Mouse (Mus musculus) ES-Bruce4 (cell line): ENCODE measurements around the gene Spout1. TPM values are rescaled to one million over a fixed set of nuclear protein-coding genes. Genes with fewer than 3 reads are reported as not detected.

Experiments
- H3K27ac ChIP-seq: 2 replicates; pipeline ENCODE4 v1.5.1; 2012; ENCODE audit warnings: low read length, inconsistent platforms; ENCODE audit not compliant: insufficient read depth
- H3K27me3 ChIP-seq: 2 replicates; pipeline ENCODE4 v1.6.1; 2012; ENCODE audit warnings: mild to moderate bottlenecking, low read length, inconsistent platforms; ENCODE audit not compliant: control insufficient read depth, poor library complexity, insufficient read depth, severe bottlenecking
- H3K36me3 ChIP-seq: 2 replicates; pipeline ENCODE4 v1.6.1; 2012; ENCODE audit warnings: inconsistent platforms, mild to moderate bottlenecking, low read length, moderate library complexity; ENCODE audit not compliant: control insufficient read depth, poor library complexity, insufficient read depth, severe bottlenecking
- H3K4me1 ChIP-seq: one replicate; pipeline ENCODE4 v1.8.1; 2011; ENCODE audit warnings: low read length; ENCODE audit not compliant: control insufficient read depth, insufficient read depth
- H3K4me3 ChIP-seq: 2 replicates; pipeline ENCODE4 v1.5.1; 2011; ENCODE audit warnings: low read depth, mild to moderate bottlenecking, low read length
- H3K9ac ChIP-seq: 2 replicates; pipeline ENCODE4 v1.6.1; 2012; ENCODE audit warnings: low read depth, mild to moderate bottlenecking, inconsistent platforms; ENCODE audit not compliant: poor library complexity, severe bottlenecking
- H3K9me3 ChIP-seq: replicated peaks from 2 replicates; pipeline ENCODE4 v1.6.1; 2012; ENCODE audit warnings: mild to moderate bottlenecking, low read length, inconsistent platforms; ENCODE audit not compliant: control insufficient read depth, poor library complexity, insufficient read depth, severe bottlenecking
- CTCF ChIP-seq: IDR thresholded peaks from one replicate; pipeline ENCODE4 v1.8.1; 2011; ENCODE audit warnings: low read depth, low read length
- EP300 ChIP-seq: IDR thresholded peaks from 2 replicates; pipeline ENCODE4 v1.6.1; 2011; ENCODE audit warnings: low read depth, low read length; ENCODE audit not compliant: insufficient read depth
- POLR2A ChIP-seq: IDR thresholded peaks from one replicate; pipeline ENCODE4 v1.8.1; 2011; ENCODE audit warnings: low read length; ENCODE audit not compliant: insufficient read depth
- polyA plus RNA-seq: library from polyadenylated mRNA; stranded (reverse); fragments of >200 nt; gene quantifications from 2 replicates; pipeline ENCODE4 v1.2.4, GENCODE M21; 2011; ENCODE audit warnings: low read depth; ENCODE audit not compliant: missing spikeins, insufficient read depth, insufficient read length

Spout1 gene
- polyA plus RNA-seq, 1 experiment = 45.9 TPM

GRCm38 (mm10) chr2:30211408-30212168 lies 33.3 kb upstream of the Spout1 start:
- TF ChIP-seq EP300 = no peak
- TF ChIP-seq POLR2A = no peak
- Histone ChIP-seq H3K27me3 (no peaks in the 10 kb centered on the region), H3K36me3 (no peaks in the 10 kb centered on the region), H3K4me1 (no peaks in the 10 kb centered on the region), H3K27ac (no peak overlapping the region), H3K4me3 (no peak overlapping the region), H3K9me3 (0 out of 2 replicates have a peak, but pooled peaks cover 2% of the 10 kb centered on the region), H3K9ac (no peak overlapping the region)

- H3K9ac ChIP-seq = no peak overlapping the region
- H3K36me3 ChIP-seq = no peaks in the 10 kb centered on the region
- no peak overlapping the region for H3K27ac ChIP-seq
- no peaks in the 10 kb centered on the region for H3K27me3 ChIP-seq
- TF ChIP-seq EP300 = no peak
- TF ChIP-seq POLR2A = no peak
- no peak for TF ChIP-seq CTCF
- no peak overlapping the region for H3K4me3 ChIP-seq
- H3K9me3 ChIP-seq = no peaks in the 10 kb centered on the region
- peaks cover 2% of the 10 kb centered on the region for H3K4me1 ChIP-seq
Observed at GRCm38 (mm10) chr2:30207886-30208285, 29.6 kb upstream of the Spout1 start.

GRCm38 (mm10) chr2:30207401-30207800 lies 29.1 kb upstream of the Spout1 start:
- Histone ChIP-seq H3K9ac (no peak overlapping the region), H3K4me1 (peaks cover 2% of the 10 kb centered on the region), H3K4me3 (no peak overlapping the region), H3K9me3 (no peaks in the 10 kb centered on the region), H3K27me3 (no peaks in the 10 kb centered on the region), H3K27ac (no peak overlapping the region), H3K36me3 (no peaks in the 10 kb centered on the region)
- TF ChIP-seq CTCF (no peak), POLR2A (no peak), EP300 (no peak)

DNA sequence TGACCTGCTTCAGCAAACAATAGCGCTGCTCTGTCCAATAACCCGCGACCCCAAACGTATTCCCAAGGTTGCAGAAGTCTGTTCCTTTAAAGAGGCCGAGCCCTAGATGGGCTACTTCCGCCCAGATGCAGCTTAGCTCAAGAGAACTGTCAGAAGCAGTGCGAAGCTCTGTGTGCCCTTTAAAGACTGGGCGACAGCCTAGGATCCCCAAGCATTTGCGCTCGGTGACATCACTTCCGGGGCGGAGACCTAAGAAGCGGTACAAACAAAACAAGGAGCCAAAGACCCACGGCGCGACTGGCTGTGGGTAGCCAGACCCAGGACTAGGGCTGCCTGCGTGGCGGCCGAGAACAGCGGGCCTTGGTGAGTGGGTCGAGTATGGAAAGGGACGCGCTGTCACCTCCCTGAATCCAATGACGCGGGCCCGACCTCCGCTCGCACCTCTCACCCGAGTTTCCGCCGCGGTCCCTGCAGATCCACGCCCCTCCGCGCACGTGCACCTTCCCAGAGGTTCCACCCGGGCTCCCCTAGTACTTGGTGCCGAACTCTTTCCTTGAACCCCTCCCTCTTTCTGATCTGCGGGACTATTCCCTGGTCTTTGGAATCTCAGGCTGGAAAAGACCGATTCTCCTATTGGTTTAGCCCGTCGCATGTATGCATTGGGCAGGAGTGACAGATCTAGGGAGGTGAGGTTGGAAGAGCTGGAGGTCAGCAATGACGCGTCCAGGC lies 27.5 kb upstream of the Spout1 start, which contains the start of gene Kyat1:
TSS of gene Kyat1 (minus strand) at position 219 of the 729 bp plus-strand sequence.
- H3K4me1 ChIP-seq = peaks cover 2% of the 10 kb centered on the region
- H3K27ac ChIP-seq = no peak within 1 kb of the TSS
- TF ChIP-seq EP300 (no peak), POLR2A (peak; percentile 66), CTCF (no peak)
- no peaks in the 10 kb centered on the region for H3K9me3 ChIP-seq
- H3K4me3 ChIP-seq = peak within 1 kb of the TSS; percentile 85
- no peaks in the 10 kb centered on the region for H3K27me3 ChIP-seq
- peak within 1 kb of the TSS; percentile 32 for H3K9ac ChIP-seq
- H3K36me3 ChIP-seq = no peaks in the 10 kb centered on the region

- no peak for TF ChIP-seq CTCF
- TF ChIP-seq POLR2A = no peak
- Histone ChIP-seq H3K27me3 (no peaks in the 10 kb centered on the region), H3K4me1 (peaks cover 2% of the 10 kb centered on the region), H3K4me3 (peak overlapping the region; percentile 85), H3K36me3 (no peaks in the 10 kb centered on the region), H3K27ac (no peak overlapping the region), H3K9ac (peak overlapping the region; percentile 32), H3K9me3 (no peaks in the 10 kb centered on the region)
Observed at GRCm38 (mm10) chr2:30205255-30205628, 27.0 kb upstream of the Spout1 start.

DNA sequence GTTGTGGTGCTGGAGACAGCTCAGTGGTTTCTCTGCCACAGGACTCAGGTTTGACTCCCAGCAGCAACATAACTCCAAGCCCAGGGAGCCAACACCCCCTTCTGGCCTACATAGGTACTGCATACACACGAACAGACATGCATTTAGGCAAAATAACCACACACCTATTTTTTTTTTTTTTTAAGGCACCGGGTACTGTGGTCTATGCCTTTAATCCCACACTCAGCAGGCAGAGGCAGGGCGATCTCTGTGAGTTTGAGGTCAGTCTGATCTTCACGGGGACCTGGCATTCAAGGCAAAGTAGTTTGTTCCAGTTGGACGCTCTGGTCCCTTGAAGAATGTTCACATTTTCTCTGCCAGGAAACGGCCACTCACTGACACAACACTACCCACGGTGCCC lies 25.2 kb upstream of the Spout1 start:
- TF ChIP-seq CTCF (peak; percentile 70), EP300 (no peak)
- Histone ChIP-seq H3K27me3 (no peaks in the 10 kb centered on the region), H3K9me3 (no peaks in the 10 kb centered on the region), H3K27ac (no peak overlapping the region), H3K4me3 (no peak overlapping the region), H3K4me1 (peaks cover 2% of the 10 kb centered on the region), H3K9ac (no peak overlapping the region), H3K36me3 (no peaks in the 10 kb centered on the region)
